Mouse (Mus musculus) cortical plate, adult 2 months (tissue): ENCODE data around the gene Ccdc57.

Source experiments
- CTCF ChIP-seq: fragments of 200-500 bp; IDR thresholded peaks from 2 replicates; pipeline ENCODE4 v1.5.1; 2011; ENCODE audit warnings: mild to moderate bottlenecking, control low read depth, low read length; ENCODE audit not compliant: insufficient read depth; ENCODE audit errors: extremely low read depth
- POLR2A ChIP-seq: fragments of 200-500 bp; IDR thresholded peaks from 2 replicates; pipeline ENCODE4 v1.6.1; 2011; ENCODE audit warnings: mild to moderate bottlenecking, low read length, control low read depth; ENCODE audit not compliant: insufficient read depth; ENCODE audit errors: extremely low read depth

DNA sequence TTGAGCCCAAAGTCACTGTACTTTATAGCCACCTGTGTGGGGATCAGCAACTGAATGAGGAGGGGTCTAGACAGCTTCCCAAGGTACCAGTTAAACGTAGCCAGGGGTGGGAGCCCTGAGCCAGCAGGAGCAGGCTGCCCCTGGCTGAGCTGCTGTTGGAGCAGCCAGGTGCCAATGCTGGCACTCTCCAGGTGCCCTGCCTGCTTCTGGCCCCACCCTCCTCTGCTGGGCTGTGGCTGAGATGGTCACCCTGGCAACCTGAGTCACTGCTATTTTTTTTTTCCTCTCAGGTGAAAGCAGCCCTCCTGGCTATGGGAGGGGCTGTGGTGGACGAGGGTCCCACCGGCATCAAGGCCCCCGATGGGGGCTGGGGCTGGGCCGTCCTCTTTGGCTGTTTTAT is 22.3 kb upstream of the Ccdc57 start:
- TF ChIP-seq CTCF (no peak), POLR2A (no peak)
